Mouse (Mus musculus): ENCODE measurements around the gene Fgf22.
"Not testable (repeated sequence)": the region's sequence is repeated elsewhere in the genome, so short reads cannot be mapped to it uniquely, and the experiment has no call there.

The Fgf22 gene

GRCm38 (mm10) chr10:79732500-79732899 is 22.4 kb upstream of the Fgf22 start:
- DNase-seq (ENCODE audit: inconsistent ontology term): no peak

- no peak for DNase-seq (ENCODE audit: inconsistent ontology term)
These were observed 21.0 kb upstream of the Fgf22 start for GRCm38 (mm10) chr10:79733847-79734246.

GRCm38 (mm10) chr10:79735361-79735760 is 19.5 kb upstream of the Fgf22 start:
- DNase-seq (ENCODE audit: inconsistent ontology term): no peak

- DNase-seq (ENCODE audit: inconsistent ontology term): no peak
These were observed 18.2 kb upstream of the Fgf22 start for GRCm38 (mm10) chr10:79736706-79737105.

GRCm38 (mm10) chr10:79738259-79738658 is 16.6 kb upstream of the Fgf22 start:
- DNase-seq (ENCODE audit: inconsistent ontology term): no peak

GRCm38 (mm10) chr10:79739234-79739633 is 15.6 kb upstream of the Fgf22 start:
- DNase-seq (ENCODE audit: inconsistent ontology term): no peak

- no peak for DNase-seq (ENCODE audit: inconsistent ontology term)
These were observed 14.0 kb upstream of the Fgf22 start for GRCm38 (mm10) chr10:79740863-79741262.

- no peak for DNase-seq (ENCODE audit: inconsistent ontology term)
These were observed 11.7 kb upstream of the Fgf22 start for GRCm38 (mm10) chr10:79743161-79743560.

- no peak for DNase-seq (ENCODE audit: inconsistent ontology term)
These were observed 11.1 kb upstream of the Fgf22 start for GRCm38 (mm10) chr10:79743650-79744365.

GRCm38 (mm10) chr10:79745411-79745810 is 9.5 kb upstream of the Fgf22 start:
- no peak for DNase-seq (ENCODE audit: inconsistent ontology term)

GRCm38 (mm10) chr10:79745898-79746773 is 8.7 kb upstream of the Fgf22 start, which contains the start of gene Polrmt:
TSS of gene Polrmt (minus strand) at chr10:79746581.
- peak; percentile 95 for DNase-seq (ENCODE audit: inconsistent ontology term)

GRCm38 (mm10) chr10:79746774-79747151 is 8.1 kb upstream of the Fgf22 start:
- no peak for DNase-seq (ENCODE audit: inconsistent ontology term)

GRCm38 (mm10) chr10:79748496-79748895 is 6.4 kb upstream of the Fgf22 start:
- no peak for DNase-seq (ENCODE audit: inconsistent ontology term)

- no peak for DNase-seq (ENCODE audit: inconsistent ontology term)
These were observed 978 bp downstream of the Fgf22 start for GRCm38 (mm10) chr10:79755854-79756253.

GRCm38 (mm10) chr10:79756660-79757059 is 1.8 kb downstream of the Fgf22 start:
- DNase-seq (ENCODE audit: inconsistent ontology term): no peak

GRCm38 (mm10) chr10:79759675-79760074 is 4.8 kb downstream of the Fgf22 start:
- DNase-seq (ENCODE audit: inconsistent ontology term): not testable (repeated sequence)

- no peak for DNase-seq (ENCODE audit: inconsistent ontology term)
These were observed 5.8 kb downstream of the Fgf22 start for GRCm38 (mm10) chr10:79760603-79761143.

- DNase-seq (ENCODE audit: inconsistent ontology term): no peak
These were observed 8.0 kb downstream of the Fgf22 start for GRCm38 (mm10) chr10:79762875-79763274.

- DNase-seq (ENCODE audit: inconsistent ontology term): no peak
These were observed 9.4 kb downstream of the Fgf22 start for GRCm38 (mm10) chr10:79764234-79764633.

GRCm38 (mm10) chr10:79765228-79765745 is 10.4 kb downstream of the Fgf22 start:
- DNase-seq (ENCODE audit: inconsistent ontology term): no peak

GRCm38 (mm10) chr10:79766001-79766507 is 11.2 kb downstream of the Fgf22 start:
- DNase-seq (ENCODE audit: inconsistent ontology term): no peak

Data from Muller cell, postnatal 12 days (primary cell).